Mouse (Mus musculus) c-Kit-negative CD71-positive TER-119-positive erythroid progenitor cells, embryonic 14.5 days (primary cell): ENCODE results near the gene Kif5c.

Source experiments
- DNase-seq: peaks from one replicate; pipeline ENCODE4 v3.0.0-alpha.2; 2013; ENCODE audit warnings: low read depth, low spot score

The Kif5c gene

DNA sequence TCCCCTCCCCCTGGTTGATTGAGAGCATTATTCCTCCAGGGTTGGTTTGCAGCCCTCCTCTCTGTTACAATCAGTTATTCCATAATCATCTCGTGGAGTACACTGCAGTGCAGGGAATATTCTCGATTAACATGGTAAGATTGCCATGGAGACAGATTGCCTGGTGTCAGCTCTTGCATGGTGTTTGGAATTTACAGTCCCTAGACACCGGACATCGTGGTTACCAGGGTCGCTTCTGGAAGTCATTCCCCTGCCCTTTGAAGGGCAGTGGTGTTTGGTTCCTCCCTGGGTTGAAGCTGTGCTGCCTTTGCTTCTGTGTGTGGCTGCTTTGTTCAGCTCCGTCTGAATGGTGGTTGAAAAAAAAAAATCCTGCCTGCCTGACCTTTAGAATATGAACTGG is 100.8 kb downstream of the Kif5c start:
- no peak for DNase-seq

DNA sequence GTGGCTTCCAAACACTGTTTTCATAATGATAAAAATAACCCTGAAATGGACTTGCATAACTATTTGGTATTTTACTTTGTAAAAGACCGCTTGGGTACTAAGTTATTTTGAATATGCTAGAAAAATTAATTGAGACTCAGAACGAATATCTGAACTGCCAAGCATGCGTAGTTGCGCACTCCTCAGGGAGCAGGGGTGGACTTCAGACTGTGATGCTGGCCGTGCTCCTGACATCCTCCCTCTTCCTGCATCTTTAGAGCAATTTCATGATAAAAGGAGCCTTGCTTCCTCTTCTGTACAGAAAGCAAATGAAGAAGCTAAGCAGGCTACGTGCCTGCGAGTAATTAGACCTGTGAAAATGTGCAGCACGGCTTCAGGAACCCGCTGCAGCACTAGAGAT is 101.2 kb downstream of the Kif5c start:
- no peak for DNase-seq

DNA sequence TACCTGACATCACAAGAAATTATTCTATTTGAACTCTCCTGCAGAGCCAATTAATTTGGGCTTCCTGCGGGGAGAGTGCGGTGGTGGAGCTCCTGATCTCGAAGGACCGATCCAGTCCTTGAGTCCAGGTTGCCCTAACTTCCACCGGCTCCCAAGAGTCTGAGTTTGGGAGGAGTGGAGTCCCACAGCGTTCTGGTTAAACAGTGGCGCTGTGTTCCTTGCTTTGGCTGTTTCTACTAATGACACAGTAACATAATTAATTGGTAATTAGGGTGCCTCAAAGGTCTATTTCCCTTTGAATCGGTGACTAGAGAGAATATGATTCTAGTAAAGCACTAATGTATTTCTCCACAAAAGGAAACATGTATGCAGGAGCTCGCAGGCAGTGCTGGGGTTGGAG is 103.2 kb downstream of the Kif5c start:
- no peak for DNase-seq

DNA sequence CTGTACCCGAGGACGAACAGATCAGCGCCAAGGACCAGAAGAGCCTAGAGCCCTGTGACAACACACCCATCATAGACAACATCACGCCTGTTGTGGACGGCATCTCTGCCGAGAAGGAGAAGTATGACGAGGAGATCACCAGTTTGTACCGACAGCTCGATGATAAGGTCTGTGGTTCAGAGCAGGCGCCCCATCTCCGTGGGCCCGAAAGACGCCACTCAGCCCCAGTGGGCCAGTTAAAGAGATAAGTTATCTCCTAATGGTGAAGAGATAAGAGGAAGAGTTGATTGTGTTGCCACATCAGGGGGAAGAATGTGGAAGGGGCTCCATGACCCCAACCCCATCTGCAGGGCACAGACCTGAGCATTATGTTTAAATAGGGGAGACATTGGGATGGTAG is 103.9 kb downstream of the Kif5c start:
- no peak for DNase-seq

DNA sequence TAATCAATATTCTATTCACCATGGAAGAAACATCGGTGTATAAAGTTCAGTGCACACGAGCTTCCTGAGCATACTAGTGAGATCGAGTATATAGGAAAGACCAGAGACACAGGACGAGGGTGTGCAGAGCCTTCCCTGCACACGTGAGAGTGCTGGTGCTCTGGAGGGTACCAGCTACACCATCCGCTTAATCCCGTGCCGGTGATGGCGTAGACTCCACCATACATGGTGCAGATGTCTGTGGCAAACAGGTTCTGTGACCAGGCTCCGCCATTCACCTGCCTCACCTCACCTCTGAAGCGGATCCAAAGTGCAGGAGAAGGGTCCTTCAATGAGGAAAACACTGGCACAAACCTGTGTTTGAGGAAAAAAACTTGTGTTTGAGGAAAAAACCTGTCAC is 107.6 kb downstream of the Kif5c start:
- no peak for DNase-seq

DNA sequence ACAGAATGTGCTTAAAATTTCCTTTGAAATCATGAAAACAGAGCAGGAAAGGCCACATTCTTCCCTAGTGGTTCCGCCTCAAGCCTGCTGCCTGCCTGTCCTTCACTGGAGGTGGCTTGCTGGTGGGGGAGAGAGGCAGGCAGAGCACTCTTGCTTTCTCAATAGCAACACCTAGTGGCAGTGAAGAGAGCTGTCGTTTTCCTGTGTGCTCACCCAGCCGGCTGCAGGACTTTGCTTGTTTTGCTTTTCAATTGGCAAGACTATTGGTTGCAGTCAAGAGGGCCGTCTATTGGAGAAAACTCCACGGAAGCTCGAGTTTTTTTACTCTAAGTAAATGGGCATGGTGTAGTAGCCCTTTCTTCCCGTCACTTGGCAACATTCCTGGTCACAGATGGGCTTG is 108.1 kb downstream of the Kif5c start:
- no peak for DNase-seq

DNA sequence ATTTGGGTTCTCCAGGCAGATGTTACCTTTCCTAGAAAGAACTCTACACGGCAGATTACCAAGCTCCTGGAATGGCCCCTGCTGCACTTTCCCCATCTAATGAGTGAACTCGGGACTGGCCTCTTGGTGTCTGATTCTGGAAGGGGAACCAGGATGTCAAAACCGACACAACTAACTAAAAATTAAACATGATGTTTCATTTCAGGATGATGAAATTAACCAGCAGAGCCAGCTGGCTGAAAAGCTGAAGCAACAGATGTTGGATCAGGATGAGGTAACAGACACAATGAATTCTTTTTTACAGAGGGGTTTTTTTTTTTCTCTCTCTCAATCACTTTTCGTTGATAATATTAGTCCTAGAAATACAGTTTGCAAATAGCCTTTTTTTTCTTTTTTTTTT is 108.6 kb downstream of the Kif5c start:
- no peak for DNase-seq

DNA sequence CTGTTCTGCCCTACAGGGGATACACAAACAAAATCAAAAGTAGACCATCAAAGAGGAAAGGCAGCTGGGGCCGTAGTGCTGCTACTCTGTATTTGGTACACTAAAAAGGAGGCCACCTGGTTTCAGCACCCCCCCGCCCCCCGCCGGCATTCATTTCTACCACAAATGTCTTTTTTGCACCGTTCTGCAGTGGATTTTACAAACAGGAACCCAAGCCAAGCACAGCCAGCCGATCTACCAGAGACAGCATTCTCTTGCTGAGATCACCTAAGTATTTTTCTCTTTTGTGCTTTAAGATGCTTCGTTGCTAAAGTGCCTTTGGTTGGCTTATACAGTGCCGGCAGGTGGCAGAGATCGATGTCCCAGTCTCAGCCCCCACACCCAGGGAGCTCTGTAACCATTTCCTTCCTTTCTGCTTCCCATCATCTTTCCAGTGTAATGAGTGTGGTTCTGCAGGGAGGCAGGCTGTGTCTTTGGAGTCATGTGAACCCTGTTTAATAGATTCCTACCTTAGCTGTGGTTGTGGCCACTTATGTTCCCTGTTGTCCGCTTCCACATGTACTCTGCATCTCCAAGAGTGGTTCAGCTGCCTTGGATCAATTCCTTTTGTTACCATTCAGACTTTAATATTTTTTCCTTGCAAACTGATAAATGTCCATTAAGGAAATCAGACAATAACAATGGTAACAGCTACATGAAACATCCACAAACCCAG is 110.0 kb downstream of the Kif5c start:
- no peak for DNase-seq

DNA sequence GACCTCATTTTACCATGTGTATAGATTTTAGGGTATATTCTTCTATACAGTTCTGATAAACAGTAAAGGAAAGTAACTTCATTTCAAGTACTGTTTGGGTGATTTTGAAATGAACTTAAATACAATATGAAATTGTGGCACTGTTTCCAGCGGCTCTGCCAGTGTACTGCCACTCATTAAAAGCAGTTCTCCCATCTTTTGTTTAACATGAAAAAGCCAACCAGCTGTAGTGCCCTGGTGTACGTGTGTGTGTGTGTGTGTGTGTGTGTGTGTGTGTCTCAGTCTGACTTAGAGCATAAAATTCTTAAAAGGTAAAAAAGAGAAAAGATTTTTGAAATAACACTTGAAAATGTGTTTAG is 110.5 kb downstream of the Kif5c start:
- no peak for DNase-seq

DNA sequence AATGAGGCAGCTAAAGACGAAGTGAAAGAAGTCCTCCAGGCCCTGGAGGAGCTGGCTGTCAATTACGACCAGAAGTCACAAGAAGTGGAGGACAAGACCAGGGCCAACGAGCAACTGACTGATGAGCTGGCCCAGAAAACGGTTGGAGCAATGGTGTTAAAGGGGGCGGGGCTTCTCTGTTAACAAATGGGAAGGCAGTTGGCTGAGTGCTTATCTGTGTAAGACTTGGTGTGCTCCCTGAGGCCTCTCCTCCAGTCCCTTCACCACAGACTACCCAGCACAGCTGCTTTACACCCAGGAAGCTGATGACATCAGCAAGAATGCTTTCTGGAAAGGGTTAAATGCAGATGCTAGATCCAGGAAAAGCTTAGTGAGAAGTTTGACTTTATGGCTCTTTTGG is 111.1 kb downstream of the Kif5c start:
- DNase-seq = peak; percentile 60

DNA sequence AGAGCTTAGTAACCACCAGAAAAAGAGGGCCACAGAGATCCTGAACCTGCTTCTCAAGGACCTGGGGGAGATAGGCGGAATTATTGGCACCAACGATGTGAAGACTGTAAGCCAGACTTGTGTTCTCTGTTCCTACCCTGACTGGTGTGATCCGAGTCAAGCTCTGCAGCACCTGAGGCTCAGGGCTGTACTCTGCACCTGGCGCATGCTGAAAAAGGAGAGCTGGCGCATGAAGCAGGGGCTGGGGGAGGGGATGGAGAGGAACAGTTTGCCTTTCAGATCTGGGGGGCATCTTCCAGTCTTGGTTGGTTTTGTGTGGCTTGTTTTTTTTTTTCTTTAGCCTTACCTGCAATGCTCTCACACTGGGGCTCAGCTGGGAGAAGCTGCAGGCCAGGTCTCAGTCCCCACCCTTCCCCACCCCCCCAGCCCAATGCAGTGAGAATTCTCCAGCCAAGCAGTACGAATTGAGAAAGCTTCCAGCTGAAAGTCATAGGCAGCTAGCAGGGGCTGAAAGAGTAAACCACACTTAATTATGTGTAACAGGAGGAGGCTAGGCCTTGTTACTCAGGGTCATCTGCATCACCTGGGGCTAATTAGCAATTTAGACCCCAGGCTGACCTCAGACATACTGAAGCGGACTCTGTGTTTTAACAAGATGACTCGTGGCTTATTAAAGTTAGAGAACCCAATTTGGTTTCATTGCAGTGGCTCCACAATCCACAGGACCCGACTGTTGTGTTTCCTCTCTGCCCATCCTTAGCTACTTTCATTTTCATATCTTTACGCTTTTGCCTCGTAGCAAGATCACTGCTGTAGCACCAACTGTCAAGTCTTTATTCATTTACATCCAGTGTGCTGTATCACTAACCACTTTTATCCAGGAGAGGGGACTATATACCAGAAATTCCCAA is 113.9 kb downstream of the Kif5c start:
- DNase-seq = no peak

DNA sequence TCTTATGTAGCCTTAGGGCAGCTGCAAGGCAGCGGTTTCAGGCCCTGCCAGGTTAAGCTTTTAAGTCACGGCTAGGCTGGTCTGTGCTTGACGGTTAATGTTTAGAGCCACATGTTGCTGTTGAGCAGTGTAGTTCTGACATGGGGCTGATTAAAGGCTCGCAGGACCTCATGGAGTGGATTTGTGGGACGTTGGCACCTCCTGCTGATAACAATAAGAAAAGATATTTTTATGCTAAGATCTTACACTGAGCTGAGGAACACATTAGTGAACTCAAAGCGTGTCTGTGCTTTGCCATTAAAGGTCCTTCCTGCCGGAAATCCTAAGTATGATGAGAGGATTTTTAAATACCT is 114.5 kb downstream of the Kif5c start:
- DNase-seq = no peak

DNA sequence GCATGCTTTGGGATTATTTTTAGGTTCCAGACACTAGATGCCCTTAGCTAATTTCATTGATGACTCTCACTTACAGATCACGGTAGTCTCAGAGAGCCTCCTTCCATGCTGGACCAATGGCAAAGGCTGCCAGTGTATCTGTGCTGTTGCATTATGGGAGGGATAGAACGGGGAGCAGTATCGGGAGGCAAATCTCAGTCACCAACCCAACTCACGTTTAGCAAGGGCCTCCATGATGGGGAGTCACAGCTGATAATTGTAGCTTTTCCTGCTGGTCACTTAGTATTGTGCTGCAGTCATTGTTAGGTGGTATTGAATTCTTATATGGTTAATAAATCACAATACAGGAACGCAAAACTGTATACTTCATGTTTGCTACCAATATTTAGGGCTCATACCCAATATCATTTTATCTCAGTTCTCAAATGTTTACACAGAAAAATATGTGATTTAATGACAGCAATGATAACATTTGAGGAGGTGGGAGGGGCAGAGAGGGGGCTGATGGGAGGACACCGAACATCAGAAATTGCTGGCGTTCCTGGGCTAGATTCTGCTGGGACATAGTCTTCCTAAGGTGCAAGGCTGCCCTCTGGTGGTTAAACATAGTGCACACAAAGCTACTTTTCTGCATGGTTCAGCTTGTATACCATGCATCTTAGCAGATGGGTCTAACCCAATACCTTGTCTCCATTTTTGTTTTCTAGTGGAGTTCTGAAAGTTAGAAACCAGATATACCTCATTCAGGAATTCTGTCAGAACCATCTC is 115.1 kb downstream of the Kif5c start:
- DNase-seq = peak; percentile 44

DNA sequence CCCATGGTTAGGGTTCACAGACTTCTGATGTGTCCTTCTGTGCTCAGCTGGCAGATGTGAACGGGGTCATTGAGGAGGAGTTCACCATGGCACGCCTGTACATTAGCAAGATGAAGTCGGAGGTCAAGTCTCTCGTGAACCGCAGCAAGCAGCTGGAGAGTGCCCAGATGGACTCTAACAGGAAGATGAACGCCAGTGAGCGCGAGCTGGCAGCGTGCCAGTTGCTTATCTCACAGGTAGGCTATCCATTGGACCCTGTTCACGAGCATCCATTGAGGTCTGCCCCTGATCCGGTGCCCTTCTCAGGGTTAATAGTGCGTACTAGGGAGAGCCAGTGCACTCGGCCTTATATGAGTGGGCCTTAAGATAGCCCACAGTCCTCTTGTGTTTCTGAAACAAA is 116.3 kb downstream of the Kif5c start:
- DNase-seq = no peak

DNA sequence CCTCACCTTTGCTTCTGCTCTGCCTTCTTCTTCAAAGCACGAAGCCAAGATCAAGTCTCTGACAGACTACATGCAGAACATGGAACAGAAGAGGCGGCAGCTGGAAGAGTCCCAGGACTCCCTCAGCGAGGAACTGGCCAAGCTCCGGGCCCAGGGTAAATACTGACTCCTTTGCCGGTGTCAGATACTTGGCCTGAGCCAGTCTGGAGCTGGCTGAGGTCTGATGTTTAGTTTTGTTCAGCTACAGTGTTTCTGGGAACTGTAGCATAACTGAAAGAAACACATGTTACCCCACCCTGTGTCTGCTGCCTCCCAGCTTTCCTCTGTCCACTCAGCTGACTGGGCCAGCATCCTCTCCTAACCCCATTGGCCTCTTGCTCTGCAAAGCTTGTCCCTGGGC is 119.9 kb downstream of the Kif5c start:
- no peak for DNase-seq

DNA sequence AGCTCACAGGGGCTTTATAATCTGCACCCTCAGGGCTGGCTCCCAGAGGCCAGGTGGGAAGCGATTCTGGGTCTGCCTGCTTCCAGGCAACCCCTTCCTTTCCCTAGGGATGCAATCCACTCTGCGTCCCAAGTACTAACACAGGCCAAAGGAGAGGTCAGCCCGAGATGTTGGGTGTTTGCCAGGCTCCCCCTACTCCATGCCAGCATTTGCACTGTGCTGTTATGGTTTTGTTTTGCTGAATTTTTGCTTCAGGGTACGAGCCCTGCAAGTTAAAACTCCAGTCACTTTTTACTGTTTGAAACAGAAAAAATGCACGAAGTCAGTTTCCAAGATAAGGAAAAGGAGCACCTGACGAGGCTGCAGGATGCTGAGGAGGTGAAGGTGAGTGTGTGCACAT is 121.9 kb downstream of the Kif5c start:
- no peak for DNase-seq

DNA sequence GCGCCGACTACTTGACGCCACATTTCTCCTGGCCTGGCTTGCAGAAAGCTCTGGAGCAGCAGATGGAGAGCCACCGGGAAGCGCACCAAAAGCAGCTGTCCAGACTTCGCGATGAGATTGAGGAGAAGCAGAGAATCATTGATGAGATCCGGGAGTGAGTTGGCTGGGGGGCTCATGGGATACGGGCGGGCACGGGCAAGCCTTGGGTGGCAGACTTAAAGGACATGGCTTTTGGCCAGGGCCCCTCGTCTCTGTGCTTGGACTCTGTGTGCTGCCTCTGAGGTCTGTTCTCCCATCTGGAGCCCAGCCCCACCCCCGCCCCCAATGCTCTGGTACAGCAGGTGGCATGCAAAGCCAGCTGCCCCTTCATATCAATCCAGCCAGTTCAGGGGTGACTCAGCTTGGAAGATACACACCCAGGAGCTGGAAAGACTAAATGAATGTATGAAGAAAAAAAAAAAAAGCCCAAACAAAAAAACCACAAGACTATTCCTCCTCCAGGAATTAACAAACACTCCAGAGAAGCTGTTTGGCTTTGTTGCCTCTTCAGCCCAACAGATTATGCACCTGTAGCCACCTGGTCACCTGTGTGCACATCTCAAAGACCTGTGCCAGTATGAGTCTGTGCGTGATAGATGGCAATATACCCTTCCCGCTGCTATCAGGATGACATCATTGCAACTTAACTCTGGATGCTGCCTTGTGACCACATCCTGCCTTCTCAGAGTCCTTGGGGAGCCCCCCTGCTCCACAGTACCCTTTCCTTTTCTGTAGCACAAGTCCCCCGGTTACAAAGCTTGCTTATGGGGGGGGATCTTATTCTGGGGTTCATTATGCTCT is 123.0 kb downstream of the Kif5c start:
- DNase-seq = no peak

DNA sequence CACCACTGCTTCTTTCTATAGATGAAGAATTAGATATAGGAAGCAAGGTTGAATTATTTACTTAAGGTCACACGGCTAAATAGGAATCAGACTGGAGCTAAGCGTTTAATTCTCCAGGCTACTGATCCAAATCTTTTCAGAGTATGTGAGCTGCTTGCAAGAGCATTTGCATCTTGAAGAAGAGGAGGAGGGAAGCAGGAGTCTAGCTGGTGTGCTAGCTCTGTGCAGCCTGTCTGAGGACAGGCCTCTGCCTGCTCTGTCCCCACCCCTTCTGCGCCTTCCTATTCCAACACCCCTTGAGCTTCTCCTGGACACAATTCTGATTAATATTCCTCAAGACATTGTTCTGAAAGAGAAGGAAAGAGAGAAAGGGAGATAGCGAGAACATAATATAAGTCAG is 123.8 kb downstream of the Kif5c start:
- no peak for DNase-seq

DNA sequence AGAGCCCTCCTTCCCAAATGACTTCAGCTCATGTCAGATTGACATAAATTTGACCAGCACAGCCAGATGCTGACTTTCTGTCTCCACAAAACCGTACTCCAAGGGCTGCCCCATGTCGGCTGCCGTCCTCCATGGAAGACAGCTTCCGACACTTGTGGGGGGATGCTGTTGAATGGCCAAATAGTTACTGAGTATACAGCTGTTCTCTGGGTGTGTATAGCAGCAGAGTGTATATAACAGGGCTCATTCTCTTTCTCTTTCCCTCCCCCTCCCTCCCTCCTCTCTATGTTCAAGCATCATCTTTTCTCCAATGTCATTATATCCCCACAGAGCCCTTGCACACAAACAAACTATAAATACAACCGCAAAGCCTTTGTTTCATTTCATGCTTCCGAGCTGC is 124.7 kb downstream of the Kif5c start:
- no peak for DNase-seq

DNA sequence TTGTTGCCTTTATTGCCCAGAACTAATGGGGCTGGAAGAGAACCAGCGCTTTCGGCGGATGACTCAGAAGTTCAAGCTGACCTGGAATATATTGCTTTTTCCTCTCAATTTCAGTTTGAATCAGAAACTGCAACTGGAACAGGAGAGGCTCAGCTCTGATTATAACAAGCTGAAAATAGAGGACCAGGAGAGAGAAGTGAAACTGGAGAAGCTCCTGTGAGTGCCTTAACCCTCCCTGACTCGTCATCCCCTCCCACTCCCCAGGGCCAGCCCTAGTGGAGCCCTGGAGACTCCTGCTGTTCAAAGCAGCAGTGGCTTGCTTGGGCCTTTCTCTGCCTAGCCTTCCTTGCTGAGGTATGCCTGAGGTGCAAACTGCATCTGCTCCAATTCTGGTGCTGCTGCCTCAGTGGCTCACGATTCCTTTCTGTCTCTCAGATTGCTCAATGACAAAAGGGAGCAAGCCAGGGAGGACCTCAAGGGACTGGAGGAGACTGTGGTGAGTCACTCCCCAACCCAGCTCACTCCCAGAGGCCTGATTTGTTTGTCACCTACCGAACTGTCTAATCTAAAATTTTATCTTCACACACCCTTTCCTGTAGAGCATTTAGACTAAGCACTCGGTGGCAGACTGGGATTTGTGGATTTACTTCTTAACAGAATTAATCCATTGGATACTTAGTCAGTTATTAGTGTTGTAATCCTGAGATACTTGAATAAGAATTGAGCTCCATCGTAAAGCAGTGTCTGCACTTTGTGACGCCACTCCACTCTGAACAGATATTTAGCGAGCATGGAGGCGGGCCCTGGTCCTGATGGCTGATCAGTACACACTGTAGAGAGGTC is 125.4 kb downstream of the Kif5c start:
- no peak for DNase-seq
